Mouse (Mus musculus) midbrain, postnatal 0 days (tissue): ENCODE measurements around the gene Ppp1r35. TPM values are rescaled to one million over a fixed set of nuclear protein-coding genes. Genes with fewer than 3 reads are reported as not detected.

Experiments
- ATAC-seq: fragments of 200-750 bp; cut with Nextera tagmentation; 2 replicates; pipeline ENCODE4 v1.8.0; 2017; ENCODE audit warnings: moderate number of reproducible peaks, mild to moderate bottlenecking, moderate TSS enrichment, moderate library complexity; ENCODE audit not compliant: low FRiP score
- DNase-seq: peaks from one replicate; pipeline ENCODE4 v3.0.0-alpha.2; 2015; ENCODE audit warnings: low spot score
- H3K27ac ChIP-seq: fragments of 300-500 bp; sonication (generic); 2 replicates; pipeline ENCODE4 v1.5.1; 2014; ENCODE audit warnings: low read depth, mild to moderate bottlenecking, low read length, mixed read lengths
- H3K27me3 ChIP-seq: fragments of 300-500 bp; sonication (generic); 2 replicates; pipeline ENCODE4 v1.6.1; 2014; ENCODE audit warnings: low read length, control low read depth, mixed read lengths; ENCODE audit not compliant: insufficient read depth
- H3K36me3 ChIP-seq: fragments of 300-500 bp; sonication (generic); 2 replicates; pipeline ENCODE4 v1.6.1; 2014; ENCODE audit warnings: low read length, control low read depth, mixed read lengths; ENCODE audit not compliant: insufficient read depth
- H3K4me1 ChIP-seq: fragments of 300-500 bp; sonication (generic); 2 replicates; pipeline ENCODE4 v1.6.1; 2014; ENCODE audit warnings: mild to moderate bottlenecking, control low read depth, antibody characterized with exemption, low read length, mixed read lengths; ENCODE audit not compliant: insufficient read depth
- H3K4me2 ChIP-seq: fragments of 300-500 bp; sonication (generic); 2 replicates; pipeline ENCODE4 v1.6.1; 2014; ENCODE audit warnings: low read depth, mild to moderate bottlenecking, low read length, mixed read lengths; ENCODE audit not compliant: poor library complexity, severe bottlenecking
- H3K4me3 ChIP-seq: fragments of 300-500 bp; sonication (generic); 2 replicates; pipeline ENCODE4 v1.5.1; 2014; ENCODE audit warnings: low read depth, mild to moderate bottlenecking, low read length, moderate library complexity
- H3K9ac ChIP-seq: fragments of 300-500 bp; sonication (generic); replicated peaks from 2 replicates; pipeline ENCODE4 v1.6.1; 2014; ENCODE audit warnings: mild to moderate bottlenecking, low read length, moderate library complexity, mixed read lengths; ENCODE audit not compliant: poor library complexity, severe bottlenecking
- H3K9me3 ChIP-seq: fragments of 300-500 bp; sonication (generic); 2 replicates; pipeline ENCODE4 v1.6.1; 2016; ENCODE audit warnings: low read length, control low read depth
- CTCF ChIP-seq: IDR thresholded peaks from 2 replicates; pipeline ENCODE4 v1.5.1; 2016; ENCODE audit warnings: antibody characterized with exemption, mild to moderate bottlenecking
- WGBS: fragments of 180-500 bp; shearing (Covaris S2); extraction: QIAGEN DNeasy Blood & Tissue Kit; methylation state at CpG from one replicate; pipeline ENCODE4 v1.1.7; 2014; 5-methylcytosine and 5-hydroxymethylcytosine counted together
- polyA plus RNA-seq: library from polyadenylated mRNA; unstranded; fragments of >200 nt; fragmentation: Nextera tagmentation; extraction: Ambion mirVana; gene quantifications from 2 replicates; pipeline ENCODE4 v1.2.1, GENCODE M21; 2015
- total RNA-seq: library from RNA; depleted of rRNA; stranded (reverse); fragments of >200 nt; gene quantifications from 2 replicates; pipeline ENCODE4 v1.2.3, GENCODE M21; 2014

Ppp1r35 gene
- total and polyA plus RNA-seq, 2 experiments from 2014 or later: 38.8 to 42.1 TPM

- WGBS: 4% methylated on average over 28 of the region's 28 CpGs
- H3K4me3 ChIP-seq: peak within 1 kb of the TSS; percentile 60
- DNase-seq (peak; percentile 94), ATAC-seq (peak; percentile 50)
- H3K4me1 ChIP-seq: peaks cover 5% of the 10 kb centered on the region; the same call in 1 of the 2 replicates
- no peaks in the 10 kb centered on the region for H3K36me3 ChIP-seq
- no peaks in the 10 kb centered on the region for H3K9me3 ChIP-seq
- no peaks in the 10 kb centered on the region for H3K27me3 ChIP-seq
- peak within 1 kb of the TSS; percentile 99 for H3K4me2 ChIP-seq
- H3K9ac ChIP-seq: peak within 1 kb of the TSS; percentile 70
- TF ChIP-seq CTCF: no peak
- H3K27ac ChIP-seq: peak within 1 kb of the TSS; percentile 72
Measured at GRCm38 (mm10) chr5:137745214-137746171, 33.2 kb upstream of the Ppp1r35 start, which contains the start of gene Tsc22d4. Tsc22d4 (plus strand) TSS chr5:137745730.

- no peak for DNase-seq
- peak overlapping the region; percentile 70 for H3K9ac ChIP-seq
- peaks cover 5% of the 10 kb centered on the region; the same call in 1 of the 2 replicates for H3K4me1 ChIP-seq
- peak overlapping the region; percentile 60 for H3K4me3 ChIP-seq
- H3K36me3 ChIP-seq: peaks cover 5% of the 10 kb centered on the region; the same call in 1 of the 2 replicates
- TF ChIP-seq CTCF: no peak
- H3K9me3 ChIP-seq: no peaks in the 10 kb centered on the region
- 2% methylated on average over 19 of the region's 20 CpGs for WGBS
- no peaks in the 10 kb centered on the region for H3K27me3 ChIP-seq
- no peak for ATAC-seq
- H3K4me2 ChIP-seq: peak overlapping the region; percentile 99
- peak overlapping the region; percentile 72 for H3K27ac ChIP-seq
Measured at GRCm38 (mm10) chr5:137746282-137746850, 32.3 kb upstream of the Ppp1r35 start.

DNA sequence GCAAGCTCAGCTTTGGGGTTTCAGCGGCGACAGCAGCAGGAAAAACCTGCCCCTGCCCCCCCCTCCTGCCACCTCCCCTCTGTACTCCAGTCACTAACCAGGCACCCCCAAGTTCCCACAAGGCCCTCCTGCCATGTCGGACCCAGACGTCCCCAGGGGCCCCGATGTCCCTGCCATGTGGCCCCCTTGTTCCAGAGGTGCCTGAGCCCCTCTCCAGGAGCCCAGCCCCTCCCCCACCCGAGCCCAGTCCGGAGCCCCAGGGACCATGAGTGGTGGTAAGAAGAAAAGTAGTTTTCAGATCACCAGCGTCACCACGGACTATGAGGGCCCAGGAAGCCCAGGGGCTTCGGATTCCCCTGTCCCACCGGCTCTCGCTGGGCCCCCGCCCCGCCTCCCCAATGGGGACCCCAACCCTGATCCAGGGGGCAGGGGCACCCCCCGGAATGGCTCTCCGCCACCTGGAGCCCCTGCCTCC, 31.8 kb upstream of the Ppp1r35 start:
- H3K27ac ChIP-seq: peak overlapping the region; percentile 72
- peak overlapping the region; percentile 60 for H3K4me3 ChIP-seq
- peak overlapping the region; percentile 70 for H3K9ac ChIP-seq
- no peak for TF ChIP-seq CTCF
- WGBS: 2% methylated on average over 16 of the region's 16 CpGs
- peak overlapping the region; percentile 99 for H3K4me2 ChIP-seq
- H3K9me3 ChIP-seq: no peaks in the 10 kb centered on the region
- H3K36me3 ChIP-seq: peaks cover 6% of the 10 kb centered on the region
- ATAC-seq: no peak
- H3K4me1 ChIP-seq: peaks cover 5% of the 10 kb centered on the region; the same call in 1 of the 2 replicates
- DNase-seq: no peak
- no peaks in the 10 kb centered on the region for H3K27me3 ChIP-seq

DNA sequence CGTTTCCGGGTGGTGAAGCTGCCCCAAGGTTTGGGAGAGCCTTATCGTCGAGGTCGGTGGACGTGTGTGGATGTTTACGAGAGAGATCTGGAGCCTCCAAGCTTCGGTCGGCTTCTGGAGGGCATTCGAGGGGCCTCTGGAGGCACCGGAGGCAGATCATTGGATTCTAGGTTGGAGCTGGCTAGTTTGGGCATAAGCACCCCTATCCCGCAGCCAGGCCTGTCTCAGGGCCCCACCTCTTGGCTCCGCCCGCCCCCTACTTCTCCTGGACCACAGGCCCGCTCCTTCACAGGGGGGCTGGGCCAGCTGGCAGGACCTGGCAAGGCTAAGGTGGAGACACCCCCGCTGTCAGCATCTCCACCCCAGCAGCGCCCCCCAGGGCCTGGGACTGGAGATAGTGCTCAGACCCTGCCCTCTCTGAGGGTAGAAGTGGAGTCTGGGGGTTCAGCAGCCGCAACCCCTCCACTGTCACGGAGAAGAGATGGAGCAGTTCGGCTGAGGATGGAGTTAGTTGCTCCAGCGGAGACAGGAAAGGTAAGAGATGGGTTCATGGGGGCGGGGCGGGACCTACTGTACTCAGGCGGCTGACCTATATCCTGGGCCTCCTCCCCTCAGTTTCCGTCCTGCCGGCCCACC, 31.2 kb upstream of the Ppp1r35 start:
- Histone ChIP-seq H3K27me3 (no peaks in the 10 kb centered on the region), H3K9ac (peak overlapping the region; percentile 70), H3K9me3 (no peaks in the 10 kb centered on the region), H3K4me2 (peak overlapping the region; percentile 99), H3K4me1 (peaks cover 5% of the 10 kb centered on the region; the same call in 1 of the 2 replicates), H3K27ac (peak overlapping the region; percentile 72; the same call in 1 of the 2 replicates), H3K4me3 (peak overlapping the region; percentile 60), H3K36me3 (peaks cover 6% of the 10 kb centered on the region)
- 4% methylated on average over 24 of the region's 26 CpGs for WGBS
- peak; percentile 21 for TF ChIP-seq CTCF
- ATAC-seq: no peak
- DNase-seq: no peak

DNA sequence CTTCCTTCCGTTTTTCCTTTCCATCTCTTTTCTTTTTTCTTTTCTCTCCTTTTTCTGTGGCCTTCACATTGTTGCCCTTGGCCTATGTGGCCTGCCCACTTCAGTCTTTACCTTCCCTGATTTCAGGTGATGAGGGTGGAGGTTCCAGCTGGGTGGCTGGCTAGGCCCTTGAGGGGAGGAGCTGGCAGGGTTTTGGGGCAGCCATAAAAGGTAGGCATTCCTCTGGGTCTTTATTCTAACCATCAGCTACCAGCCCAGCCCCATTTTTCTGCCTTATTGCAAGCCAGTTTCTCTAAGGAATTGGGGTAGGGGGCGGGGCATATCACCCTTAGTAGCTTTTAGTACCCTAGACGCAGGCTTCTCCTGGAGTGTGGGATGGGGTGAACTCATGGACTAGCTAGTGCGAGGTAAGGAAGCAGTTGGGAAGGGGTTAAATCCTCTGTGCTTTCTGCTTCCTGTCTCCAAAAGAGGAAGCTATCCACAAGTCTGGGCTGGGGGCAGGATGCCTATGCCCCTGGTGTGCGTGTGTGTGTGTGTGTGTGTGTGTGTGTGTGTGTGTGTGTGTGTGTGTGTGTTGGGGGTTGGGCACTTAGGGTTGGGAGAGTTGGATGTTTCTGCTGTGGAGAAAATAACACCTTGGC, 30.4 kb upstream of the Ppp1r35 start:
- H3K27ac ChIP-seq: 0 out of 2 replicates have a peak overlapping the region, but pooled peaks have one; percentile 26

More for the DNA sequence above, 30.4 kb upstream of the Ppp1r35 start:
- 40% methylated on average over 5 of the region's 5 CpGs for WGBS
- DNase-seq (no peak), ATAC-seq (no peak)
- Histone ChIP-seq H3K9ac (peak overlapping the region; percentile 52), H3K9me3 (no peaks in the 10 kb centered on the region), H3K4me2 (peak overlapping the region; percentile 99), H3K36me3 (peaks cover 10% of the 10 kb centered on the region), H3K4me1 (peaks cover 5% of the 10 kb centered on the region; the same call in 1 of the 2 replicates), H3K27me3 (no peaks in the 10 kb centered on the region), H3K4me3 (peak overlapping the region; percentile 60)
- no peak for TF ChIP-seq CTCF
